ENCODE assay signal across 28 mouse cellular contexts in genomic region chr7:73774781-73775180, GRCm38 (mm10). TPM values are rescaled to one million over a fixed set of nuclear protein-coding genes. Genes with fewer than 3 reads are reported as not detected.
DNase-seq lines count a peak whose midpoint lies in the region; ATAC-seq and TF ChIP-seq lines count a peak whose summit lies in the region.
"Had no signal": no experiment of that assay in that cellular context is flagged by ENCODE, and none has a peak within 500 bp of the region (broad histone marks: within the 10 kb centered on the region; RNA-seq: fewer than 3 reads in every experiment).

No protein-coding gene starts in this region.

- peak in 1 of 2 experiments; percentile 43 for DNase-seq in heart, adult 2 months
- peak; percentile 40 to 59 for DNase-seq in heart, postnatal 10 days
- DNase-seq in ovary, postnatal 36 days (ENCODE audit: low spot score) = no peak
- DNase-seq: adrenal gland, adult 2 months; adrenal gland, postnatal 25 days; cerebellum, adult 11-12 months; cerebellum, adult 8-10 months; cerebellum, postnatal 10 days; cerebellum, postnatal 36 days; embryo, embryonic 11 days; gastrocnemius, adult 2 months; gastrocnemius, postnatal 14 days; kidney, adult 11 months; kidney, adult 8-10 months had no signal

- intact Hi-C loops in heart, adult 2 months (cut with DNase I) = loop anchor here (5.0 kb wide), 1 partner anchor 33 kb away; no protein-coding TSS in a partner anchor
- intact Hi-C loops in heart, postnatal 10 days (cut with DNase I) = no loop called here

- TF ChIP-seq POLR2A in heart, adult 2 months (IDR thresholded peaks at IDR 0.05; ENCODE audit: insufficient read depth, low read depth, low read length) = peak; percentile 54; the same call in 1 of the 2 replicates

- H3K36me3 ChIP-seq in heart, adult 2 months (ENCODE audit: control insufficient read depth, insufficient read depth, low read length) = peaks cover 5% of the 10 kb centered on the region; the same call in 1 of the 2 replicates
- H3K36me3 ChIP-seq in heart, embryonic 11.5 days (ENCODE audit: control insufficient read depth, insufficient read depth, low read length) = no peaks in the 10 kb centered on the region
- H3K36me3 ChIP-seq in heart, embryonic 12.5 days = 0 out of 2 replicates have a peak, but pooled peaks cover 5% of the 10 kb centered on the region
- H3K36me3 ChIP-seq in midbrain, embryonic 13.5 days = 0 out of 2 replicates have a peak, but pooled peaks cover 3% of the 10 kb centered on the region
- H3K36me3 ChIP-seq: embryonic facial prominence, embryonic 10.5 days; forebrain, embryonic 12.5 days; forebrain, embryonic 15.5 days; hindbrain, embryonic 10.5 days; intestine, embryonic 15.5 days had no signal

- TF ChIP-seq CTCF in heart, adult 2 months (IDR thresholded peaks at IDR 0.05) = no peak

- H3K4me1 ChIP-seq in heart, adult 2 months (ENCODE audit: control insufficient read depth, insufficient read depth, low read length) = peaks cover 9% of the 10 kb centered on the region
- peaks cover 3% of the 10 kb centered on the region; the same call in 1 of the 2 replicates for H3K4me1 ChIP-seq in heart, embryonic 11.5 days (ENCODE audit: control insufficient read depth, insufficient read depth, low read length)
- H3K4me1 ChIP-seq in heart, embryonic 12.5 days (replicated peaks) = peaks cover 18% of the 10 kb centered on the region
- peaks cover 7% of the 10 kb centered on the region for H3K4me1 ChIP-seq in midbrain, embryonic 13.5 days (replicated peaks)

- H3K4me3 ChIP-seq in heart, adult 2 months = no peak overlapping the region
- H3K4me3 ChIP-seq in heart, embryonic 11.5 days (ENCODE audit: low read depth, low read length) = no peak overlapping the region
- no peak overlapping the region for H3K4me3 ChIP-seq in heart, embryonic 12.5 days
- no peak overlapping the region for H3K4me3 ChIP-seq in midbrain, embryonic 13.5 days (replicated peaks)
- H3K4me3 ChIP-seq: embryonic facial prominence, embryonic 10.5 days; embryonic facial prominence, embryonic 13.5 days; erythroblast, embryonic 14.5 days; forebrain, embryonic 12.5 days; forebrain, embryonic 15.5 days; gastrocnemius, adult 2 months; hindbrain, embryonic 10.5 days; hindbrain, embryonic 13.5 days; intestine, embryonic 15.5 days had no signal

- H3K4me2 ChIP-seq in heart, embryonic 11.5 days = no peak overlapping the region
- H3K4me2 ChIP-seq in heart, embryonic 12.5 days = 0 out of 2 replicates have a peak overlapping the region, but pooled peaks have one; percentile 23
- no peak overlapping the region for H3K4me2 ChIP-seq in midbrain, embryonic 13.5 days (replicated peaks)
- H3K4me2 ChIP-seq: embryonic facial prominence, embryonic 13.5 days; forebrain, embryonic 12.5 days; forebrain, embryonic 15.5 days; hindbrain, embryonic 13.5 days; intestine, embryonic 15.5 days had no signal

- no peaks in the 10 kb centered on the region for H3K27me3 ChIP-seq in heart, adult 2 months (ENCODE audit: control insufficient read depth, insufficient read depth, low read length)
- H3K27me3 ChIP-seq in heart, embryonic 11.5 days (ENCODE audit: control insufficient read depth, insufficient read depth, low read length) = no peaks in the 10 kb centered on the region
- no peaks in the 10 kb centered on the region for H3K27me3 ChIP-seq in heart, embryonic 12.5 days (replicated peaks)
- H3K27me3 ChIP-seq in midbrain, embryonic 13.5 days = no peaks in the 10 kb centered on the region
- H3K27me3 ChIP-seq: embryonic facial prominence, embryonic 13.5 days; forebrain, embryonic 12.5 days; forebrain, embryonic 15.5 days; hindbrain, embryonic 13.5 days; intestine, embryonic 15.5 days had no signal

- peak; percentile 85; the same call in 1 of the 2 replicates for TF ChIP-seq EP300 in heart, adult 2 months (IDR thresholded peaks at IDR 0.05; ENCODE audit: insufficient read depth, low read depth, low read length)

- peak overlapping the region; percentile 83 for H3K27ac ChIP-seq in heart, adult 2 months
- H3K27ac ChIP-seq in heart, embryonic 11.5 days (ENCODE audit: low read depth, low read length) = no peak overlapping the region
- no peak overlapping the region for H3K27ac ChIP-seq in heart, embryonic 12.5 days (ENCODE audit: poor library complexity, severe bottlenecking)
- no peak overlapping the region for H3K27ac ChIP-seq in midbrain, embryonic 13.5 days
- H3K27ac ChIP-seq: embryonic facial prominence, embryonic 10.5 days; embryonic facial prominence, embryonic 13.5 days; forebrain, embryonic 12.5 days; forebrain, embryonic 15.5 days; gastrocnemius, adult 2 months; hindbrain, embryonic 10.5 days; hindbrain, embryonic 13.5 days; intestine, embryonic 15.5 days had no signal

- H3K79me2 ChIP-seq in heart, adult 2 months (replicated peaks; ENCODE audit: control insufficient read depth, insufficient read depth, low read length) = no peaks in the 10 kb centered on the region

- no peaks in the 10 kb centered on the region for H3K9me3 ChIP-seq in heart, embryonic 11.5 days (replicated peaks; ENCODE audit: control insufficient read depth, low read length)
- no peaks in the 10 kb centered on the region for H3K9me3 ChIP-seq in heart, embryonic 12.5 days (replicated peaks)
- no peaks in the 10 kb centered on the region for H3K9me3 ChIP-seq in midbrain, embryonic 13.5 days
- H3K9me3 ChIP-seq: embryonic facial prominence, embryonic 10.5 days; embryonic facial prominence, embryonic 13.5 days; forebrain, embryonic 12.5 days; forebrain, embryonic 15.5 days; hindbrain, embryonic 10.5 days; hindbrain, embryonic 13.5 days; intestine, embryonic 15.5 days had no signal

- no peak for ATAC-seq in heart, embryonic 11.5 days (replicated peaks; ENCODE audit: insufficient number of reproducible peaks, low FRiP score, low TSS enrichment)
- ATAC-seq in heart, embryonic 12.5 days (ENCODE audit: insufficient number of reproducible peaks, low FRiP score) = no peak
- ATAC-seq in midbrain, embryonic 13.5 days = no peak
- ATAC-seq: CD4-positive, CD25-positive, alpha-beta regulatory T cell, adult 4 months; forebrain, embryonic 15.5 days; hindbrain, embryonic 16.5 days; intestine, embryonic 15.5 days had no signal

- 54% methylated on average over 9 of the region's 9 CpGs for WGBS in heart, adult 2 months
- 50% methylated on average over 9 of the region's 9 CpGs for WGBS in heart, embryonic 11.5 days (ENCODE audit: insufficient replicate concordance)
- 30% methylated on average over 9 of the region's 9 CpGs for WGBS in heart, embryonic 12.5 days
- WGBS in midbrain, embryonic 13.5 days = 83% methylated on average over 9 of the region's 9 CpGs

- H3K9ac ChIP-seq in heart, adult 2 months (ENCODE audit: low read depth, low read length) = peak overlapping the region; percentile 58
- no peak overlapping the region for H3K9ac ChIP-seq in heart, embryonic 11.5 days (ENCODE audit: low read depth, low read length)
- H3K9ac ChIP-seq in heart, embryonic 12.5 days = no peak overlapping the region
- no peak overlapping the region for H3K9ac ChIP-seq in midbrain, embryonic 13.5 days (replicated peaks)
- H3K9ac ChIP-seq: embryonic facial prominence, embryonic 13.5 days; forebrain, embryonic 12.5 days; forebrain, embryonic 15.5 days; hindbrain, embryonic 13.5 days; intestine, embryonic 15.5 days had no signal

RNA-seq across cellular contexts. Expression of gene Fam174b, which starts 34.7 kb away (rescaled TPM):
- total RNA-seq in heart, adult 2 months (2021) = 100 to 1,000 TPM; 175 to 193 TPM
- 149 and 207 TPM in 2 replicates for polyA plus RNA-seq in heart, adult 2 months (2012; rRNA removed)
- 30.8 and 36.9 TPM in 2 replicates for polyA plus RNA-seq in heart, embryonic 11.5 days (2014; fragmentation: Nextera tagmentation; extraction: Ambion mirVana)
- 46.8 and 51.4 TPM in 2 replicates for polyA plus RNA-seq in heart, embryonic 12.5 days (2016; fragmentation: Nextera tagmentation; extraction: Ambion mirVana)
- total RNA-seq in heart, postnatal 10 days (2021) = 100 to 1,000 TPM; 123 to 153 TPM
- polyA plus RNA-seq in midbrain, embryonic 13.5 days (2015; fragmentation: Nextera tagmentation; extraction: Ambion mirVana) = 24.5 and 27.1 TPM in 2 replicates
- polyA plus RNA-seq: C2C12; erythroblast, embryonic 14.5 days had no signal
